Mouse (Mus musculus): ENCODE results near the gene Fetub. TPM values are rescaled to one million over a fixed set of nuclear protein-coding genes. Genes with fewer than 3 reads are reported as not detected.

Fetub gene
- total and polyA plus RNA-seq, 3 experiments = 0.42 to 15.8 (median 1.0) TPM

DNA sequence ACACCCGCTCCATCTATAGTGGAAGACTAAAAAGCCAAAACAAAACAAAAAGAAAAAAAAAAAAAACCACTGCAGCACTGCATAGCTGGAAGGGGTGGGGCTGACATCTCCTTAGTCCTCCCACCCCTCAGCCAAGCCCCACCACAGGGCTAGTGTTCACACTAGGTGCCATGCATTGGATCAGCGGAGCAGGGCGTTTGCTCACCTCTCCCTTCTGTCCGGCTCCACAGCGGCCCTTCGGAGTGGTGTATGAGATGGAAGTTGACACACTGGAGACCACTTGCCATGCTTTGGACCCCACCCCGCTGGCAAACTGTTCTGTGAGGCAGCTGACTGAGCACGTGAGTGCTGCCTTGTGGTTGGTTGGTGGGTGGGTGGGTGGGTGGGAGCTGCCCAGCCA lies 24.0 kb upstream of the Fetub start:
- in situ Hi-C loops (cut with MboI; ENCODE audit: low pct_ligation_motif_present, low pct_unique_long_range_greater_than_20kb, low sequenced_read_pairs) (loop anchor here (25.0 kb wide), 1 partner anchor 543 kb away; the partner anchor contains the start of gene Rtp1), dilution Hi-C loops (cut with MboI; ENCODE audit: extremely low pct_ligation_motif_present, extremely low pct_unique_long_range_greater_than_20kb, low sequenced_read_pairs) (no loop called here)
- Histone ChIP-seq H3K9me3 (replicated peaks; ENCODE audit: low read length) (no peaks in the 10 kb centered on the region), H3K4me1 (ENCODE audit: control insufficient read depth in 1 of 2, insufficient read depth in 2 of 2) (0 out of 4 replicates have a peak, but pooled peaks cover 0 to 2% of the 10 kb centered on the region in 2 experiments), H3K4me2 (ENCODE audit: insufficient read depth, low read depth, poor library complexity, severe bottlenecking) (no peak overlapping the region), H3K9ac (ENCODE audit: insufficient read depth, low read depth) (no peak overlapping the region), H3K27me3 (replicated peaks) (no peaks in the 10 kb centered on the region), H3K27ac (ENCODE audit: insufficient read depth, low read depth) (no peak overlapping the region), H3K4me3 (replicated peaks in 1 of 3; ENCODE audit: low read depth in 2 of 3, low read length in 2 of 3, poor library complexity in 1 of 3) (no peak overlapping the region), H3K36me3 (replicated peaks in 1 of 2; ENCODE audit: control insufficient read depth in 1 of 2, insufficient read depth in 1 of 2, low read length in 1 of 2) (no peaks in the 10 kb centered on the region), H3K79me2 (replicated peaks; ENCODE audit: control insufficient read depth, extremely low read depth, insufficient read depth, poor library complexity, severe bottlenecking) (no peaks in the 10 kb centered on the region)
- no peak for DNase-seq (ENCODE audit: extremely low read depth)
- TF ChIP-seq CHD1 (IDR thresholded peaks at IDR 0.05; ENCODE audit: low read depth, low read length) (no peak), ETS1 (conservative IDR thresholded peaks at IDR 0.05; ENCODE audit: low read depth, low read length) (no peak), NELFE (IDR thresholded peaks at IDR 0.05; ENCODE audit: low read depth, low read length) (no peak), ZC3H11A (IDR thresholded peaks at IDR 0.05; ENCODE audit: low read depth, low read length) (no peak), USF2 (conservative IDR thresholded peaks at IDR 0.05; ENCODE audit: low read depth, low read length) (no peak), SIN3A (IDR thresholded peaks at IDR 0.05; ENCODE audit: low read length) (no peak), TBP (conservative IDR thresholded peaks at IDR 0.05; ENCODE audit: low read depth, low read length) (no peak), MYC (IDR thresholded peaks at IDR 0.05; ENCODE audit: low read depth, low read length) (no peak), PAX5 (IDR thresholded peaks at IDR 0.05; ENCODE audit: low read length) (no peak), E2F4 (IDR thresholded peaks at IDR 0.05; ENCODE audit: insufficient replicate concordance, low read depth, low read length) (no peak), EP300 (IDR thresholded peaks at IDR 0.05; ENCODE audit: low read length) (no peak), HCFC1 (IDR thresholded peaks at IDR 0.05; ENCODE audit: low read depth, low read length) (no peak), ZMIZ1 (IDR thresholded peaks at IDR 0.05; ENCODE audit: low read depth, low read length) (no peak), MAFK (IDR thresholded peaks at IDR 0.05; ENCODE audit: insufficient replicate concordance, low read length) (no peak), SMC3 (IDR thresholded peaks at IDR 0.05; ENCODE audit: low read depth, low read length) (no peak), ZKSCAN1 (IDR thresholded peaks at IDR 0.05; ENCODE audit: borderline replicate concordance, low read depth, low read length) (no peak), ZNF384 (IDR thresholded peaks at IDR 0.05; ENCODE audit: low read depth, low read length) (no peak), ELF1 (IDR thresholded peaks at IDR 0.05; ENCODE audit: low read depth, low read length) (no peak), RAD21 (IDR thresholded peaks at IDR 0.05; ENCODE audit: low read depth, low read length) (no peak)

DNA sequence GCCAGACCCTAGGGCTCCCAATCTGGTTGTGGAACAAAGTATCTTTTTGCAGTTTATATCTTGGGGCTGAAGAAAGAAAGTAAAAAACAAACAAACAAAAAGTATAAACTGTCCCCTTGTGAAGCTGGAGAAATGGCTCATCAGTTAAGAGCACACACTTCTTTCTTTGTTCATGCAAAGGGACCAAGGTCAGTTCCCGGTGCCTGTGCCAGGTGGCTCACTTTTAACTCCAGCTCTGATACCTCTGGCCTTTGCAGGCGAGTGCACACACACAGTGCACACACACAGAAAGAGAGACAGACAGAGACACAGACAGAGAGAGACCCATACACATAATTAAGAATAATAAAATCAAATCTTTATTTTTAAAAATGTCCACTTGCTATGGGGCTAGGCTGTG lies 21.5 kb upstream of the Fetub start:
- dilution Hi-C loops (cut with MboI; ENCODE audit: extremely low pct_ligation_motif_present, extremely low pct_unique_long_range_greater_than_20kb, low sequenced_read_pairs) = no loop called here
- H3K9ac ChIP-seq (ENCODE audit: insufficient read depth, low read depth) = no peak overlapping the region
- peaks cover 3 to 6% of the 10 kb centered on the region in 2 experiments for H3K4me1 ChIP-seq (ENCODE audit: control insufficient read depth in 1 of 2, insufficient read depth in 2 of 2)
- H3K79me2 ChIP-seq (replicated peaks; ENCODE audit: control insufficient read depth, extremely low read depth, insufficient read depth, poor library complexity, severe bottlenecking) = no peaks in the 10 kb centered on the region
- TF ChIP-seq CHD2 (IDR thresholded peaks at IDR 0.05; ENCODE audit: low read length) (no peak), CTCF (conservative IDR thresholded peaks at IDR 0.05 in 1 of 2, IDR thresholded peaks at IDR 0.05 in 1 of 2; ENCODE audit: low read depth in 2 of 2, low read length in 2 of 2) (no peak)
- no peaks in the 10 kb centered on the region for H3K36me3 ChIP-seq (replicated peaks in 1 of 2; ENCODE audit: control insufficient read depth in 1 of 2, insufficient read depth in 1 of 2, low read length in 1 of 2)
- H3K27ac ChIP-seq (ENCODE audit: insufficient read depth, low read depth) = no peak overlapping the region
- H3K4me3 ChIP-seq (replicated peaks in 1 of 3; ENCODE audit: low read depth in 2 of 3, low read length in 2 of 3, poor library complexity in 1 of 3) = no peak overlapping the region
- H3K27me3 ChIP-seq (replicated peaks) = no peaks in the 10 kb centered on the region
- no peak for DNase-seq (ENCODE audit: extremely low read depth)
- peaks cover 2% of the 10 kb centered on the region for H3K9me3 ChIP-seq (replicated peaks; ENCODE audit: low read length)
- in situ Hi-C loops (cut with MboI; ENCODE audit: low pct_ligation_motif_present, low pct_unique_long_range_greater_than_20kb, low sequenced_read_pairs) = loop anchor here (25.0 kb wide), 1 partner anchor 541 kb away; the partner anchor contains the start of gene Rtp1
- H3K4me2 ChIP-seq (ENCODE audit: insufficient read depth, low read depth, poor library complexity, severe bottlenecking) = no peak overlapping the region
